Mouse (Mus musculus) lung, postnatal 0 days (tissue): ENCODE results near the gene Cdh7.

Experiments used
- CTCF ChIP-seq: IDR thresholded peaks from 2 replicates; pipeline ENCODE4 v1.5.1; 2016; ENCODE audit warnings: antibody characterized with exemption, mild to moderate bottlenecking
- EP300 ChIP-seq: IDR thresholded peaks from 2 replicates; pipeline ENCODE4 v1.6.1; 2016; ENCODE audit warnings: antibody characterized with exemption, mild to moderate bottlenecking, control low read depth

DNA sequence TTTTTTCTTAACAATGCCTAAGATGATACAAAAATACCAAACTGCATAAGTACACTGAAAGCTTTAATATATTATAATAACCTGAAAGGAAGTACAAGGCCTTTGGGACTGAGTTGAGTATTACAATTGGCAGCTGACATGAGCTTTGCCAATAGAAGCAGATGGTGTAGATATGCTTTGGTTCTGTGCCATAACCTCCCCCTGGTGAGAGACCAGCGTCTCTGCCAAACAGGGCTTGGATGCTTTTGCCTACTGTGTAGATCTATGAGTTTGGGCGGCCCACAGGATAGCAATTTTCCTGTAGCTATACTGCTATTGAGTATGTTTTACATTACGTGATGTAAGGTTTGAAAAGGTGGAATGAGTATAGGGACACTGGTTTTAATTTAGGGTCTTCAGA is 49.6 kb upstream of the Cdh7 start:
- no peak for TF ChIP-seq EP300
- no peak for TF ChIP-seq CTCF
